Mouse (Mus musculus): ENCODE measurements around the gene Rnh1. TPM values are rescaled to one million over a fixed set of nuclear protein-coding genes. Genes with fewer than 3 reads are reported as not detected.
A peak's percentile ranks its signal among the peaks of the same experiment; 100 is the strongest.

Rnh1 gene
- polyA plus RNA-seq, 1 experiment from 2014 or later, result 93.7 TPM

DNA sequence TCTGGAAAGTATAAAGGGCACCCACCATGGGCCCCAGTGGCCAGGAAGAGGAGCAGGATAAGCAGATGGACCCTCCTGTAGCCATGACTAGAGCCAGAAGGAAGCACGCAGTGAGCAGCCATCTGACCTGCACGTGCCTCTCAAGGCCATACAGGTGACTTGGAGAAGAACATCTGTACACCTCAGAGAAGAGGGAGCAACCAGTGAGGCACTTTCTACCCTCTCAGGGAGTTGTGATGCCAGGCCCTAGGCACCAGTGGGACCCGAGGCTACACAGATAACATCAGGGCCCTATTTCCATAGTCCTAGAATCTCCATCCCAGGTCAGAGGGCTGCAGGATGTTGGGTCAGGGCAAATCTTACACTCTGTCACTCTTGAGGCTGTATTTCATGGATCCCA, 17.6 kb upstream of the Rnh1 start:
- peaks cover 13% of the 10 kb centered on the region for H3K4me1 ChIP-seq (replicated peaks; ENCODE audit: control insufficient read depth, insufficient read depth, low read length)
- H3K27ac ChIP-seq (ENCODE audit: low read depth, low read length), result no peak overlapping the region
- peaks cover 25% of the 10 kb centered on the region for H3K36me3 ChIP-seq (ENCODE audit: control insufficient read depth, insufficient read depth, low read length)
- no peak overlapping the region for H3K4me2 ChIP-seq
- no peaks in the 10 kb centered on the region for H3K27me3 ChIP-seq (replicated peaks; ENCODE audit: control insufficient read depth, insufficient read depth, low read length)
- no peak for DNase-seq (ENCODE audit: low spot score)
- no peak overlapping the region for H3K9ac ChIP-seq (ENCODE audit: low read depth, low read length)
- WGBS, result 81% methylated on average over 3 of the region's 3 CpGs
- ATAC-seq (replicated peaks; ENCODE audit: low FRiP score), result no peak
- no peaks in the 10 kb centered on the region for H3K9me3 ChIP-seq (ENCODE audit: control insufficient read depth, low read length)
- no peak overlapping the region for H3K4me3 ChIP-seq (ENCODE audit: low read depth, low read length)

DNA sequence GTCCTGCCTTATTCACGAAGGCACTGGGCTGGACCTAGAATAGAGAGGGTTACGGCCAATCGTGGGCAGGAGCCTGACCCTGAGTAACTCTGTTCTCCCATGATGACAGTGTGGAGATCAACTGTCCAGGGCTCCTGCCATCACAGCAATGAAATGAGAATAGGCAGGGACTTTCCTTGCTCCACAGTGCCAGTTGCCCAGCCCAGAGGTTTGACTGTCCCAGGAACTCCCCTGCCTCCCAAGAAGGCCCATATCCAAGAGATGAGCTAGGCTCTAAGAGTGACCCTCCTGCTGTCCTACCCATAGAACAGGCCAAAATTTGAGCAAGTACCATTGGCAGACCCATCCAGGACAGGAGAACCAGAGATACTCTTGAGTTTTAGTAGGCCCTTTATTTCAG, 16.1 kb upstream of the Rnh1 start:
- H3K9ac ChIP-seq (ENCODE audit: low read depth, low read length), result no peak overlapping the region
- DNase-seq (ENCODE audit: low spot score) (no peak), ATAC-seq (replicated peaks; ENCODE audit: low FRiP score) (no peak)
- WGBS, result 89% methylated on average over 3 of the region's 3 CpGs
- no peaks in the 10 kb centered on the region for H3K27me3 ChIP-seq (replicated peaks; ENCODE audit: control insufficient read depth, insufficient read depth, low read length)
- H3K4me3 ChIP-seq (ENCODE audit: low read depth, low read length), result no peak overlapping the region
- H3K27ac ChIP-seq (ENCODE audit: low read depth, low read length), result no peak overlapping the region
- H3K9me3 ChIP-seq (ENCODE audit: control insufficient read depth, low read length), result no peaks in the 10 kb centered on the region
- peaks cover 25% of the 10 kb centered on the region for H3K36me3 ChIP-seq (ENCODE audit: control insufficient read depth, insufficient read depth, low read length)
- no peak overlapping the region for H3K4me2 ChIP-seq
- H3K4me1 ChIP-seq (replicated peaks; ENCODE audit: control insufficient read depth, insufficient read depth, low read length), result peaks cover 9% of the 10 kb centered on the region

DNA sequence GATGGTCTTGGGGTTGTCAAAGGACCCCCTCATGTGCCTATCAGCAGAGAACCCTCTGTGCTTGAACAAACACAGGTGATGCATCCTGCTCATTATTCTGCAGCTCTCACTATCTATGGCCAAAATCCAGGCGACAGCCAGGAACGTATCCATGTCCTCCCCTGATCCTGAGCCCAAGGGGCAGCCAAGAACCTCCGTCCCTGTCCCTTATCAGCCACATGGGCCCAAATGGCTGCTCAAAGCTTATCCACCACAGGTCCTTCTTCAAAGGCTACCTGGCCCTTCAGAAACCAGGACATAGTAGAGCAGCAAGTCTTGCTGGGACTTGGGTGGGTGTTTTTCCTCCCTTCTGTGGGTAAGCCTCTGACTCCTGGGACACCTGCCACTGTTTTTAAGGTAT, 15.5 kb upstream of the Rnh1 start:
- Histone ChIP-seq H3K4me2 (no peak overlapping the region), H3K27me3 (replicated peaks; ENCODE audit: control insufficient read depth, insufficient read depth, low read length) (no peaks in the 10 kb centered on the region), H3K4me1 (replicated peaks; ENCODE audit: control insufficient read depth, insufficient read depth, low read length) (peaks cover 9% of the 10 kb centered on the region), H3K4me3 (ENCODE audit: low read depth, low read length) (no peak overlapping the region), H3K9me3 (ENCODE audit: control insufficient read depth, low read length) (no peaks in the 10 kb centered on the region), H3K36me3 (ENCODE audit: control insufficient read depth, insufficient read depth, low read length) (peaks cover 25% of the 10 kb centered on the region), H3K9ac (ENCODE audit: low read depth, low read length) (no peak overlapping the region), H3K27ac (ENCODE audit: low read depth, low read length) (no peak overlapping the region)
- 67% methylated on average over 3 of the region's 3 CpGs for WGBS
- no peak for ATAC-seq (replicated peaks; ENCODE audit: low FRiP score)
- DNase-seq (ENCODE audit: low spot score), result no peak

DNA sequence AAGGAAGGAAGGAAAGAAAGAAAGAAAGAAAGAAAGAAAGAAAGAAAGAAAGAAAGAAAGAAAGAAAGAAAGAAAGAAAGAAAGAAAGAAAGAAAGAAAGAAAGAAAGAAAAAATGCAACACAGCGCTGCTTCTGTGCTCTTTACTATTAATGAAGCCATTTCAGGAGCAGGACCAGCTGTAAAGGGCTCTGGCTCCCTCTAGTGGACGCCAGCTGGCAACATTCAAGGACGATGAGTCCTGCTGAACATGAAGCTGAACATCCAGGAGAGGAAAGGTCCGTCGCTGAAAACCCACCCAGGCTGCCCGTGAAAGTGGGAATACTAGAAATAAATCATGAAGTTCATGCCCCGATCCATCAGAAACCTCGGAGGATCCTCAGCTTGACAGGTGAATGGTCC, 3.5 kb upstream of the Rnh1 start:
- no peaks in the 10 kb centered on the region for H3K27me3 ChIP-seq (replicated peaks; ENCODE audit: control insufficient read depth, insufficient read depth, low read length)
- no peak overlapping the region for H3K4me3 ChIP-seq (ENCODE audit: low read depth, low read length)
- 2% methylated on average over 8 of the region's 8 CpGs for WGBS
- no peak overlapping the region for H3K27ac ChIP-seq (ENCODE audit: low read depth, low read length)
- H3K9me3 ChIP-seq (ENCODE audit: control insufficient read depth, low read length), result no peaks in the 10 kb centered on the region
- no peaks in the 10 kb centered on the region for H3K36me3 ChIP-seq (ENCODE audit: control insufficient read depth, insufficient read depth, low read length)
- no peak overlapping the region for H3K9ac ChIP-seq (ENCODE audit: low read depth, low read length)
- peak; percentile 80 for DNase-seq (ENCODE audit: low spot score)
- no peak for ATAC-seq (replicated peaks; ENCODE audit: low FRiP score)
- no peak overlapping the region for H3K4me2 ChIP-seq
- H3K4me1 ChIP-seq (replicated peaks; ENCODE audit: control insufficient read depth, insufficient read depth, low read length), result peaks cover 6% of the 10 kb centered on the region; the same call in 1 of the 2 replicates

- Histone ChIP-seq H3K9me3 (ENCODE audit: control insufficient read depth, low read length) (no peaks in the 10 kb centered on the region), H3K36me3 (ENCODE audit: control insufficient read depth, insufficient read depth, low read length) (no peaks in the 10 kb centered on the region), H3K27ac (ENCODE audit: low read depth, low read length) (no peak overlapping the region), H3K4me1 (replicated peaks; ENCODE audit: control insufficient read depth, insufficient read depth, low read length) (peaks cover 12% of the 10 kb centered on the region), H3K9ac (ENCODE audit: low read depth, low read length) (no peak overlapping the region), H3K27me3 (replicated peaks; ENCODE audit: control insufficient read depth, insufficient read depth, low read length) (no peaks in the 10 kb centered on the region), H3K4me3 (ENCODE audit: low read depth, low read length) (no peak overlapping the region), H3K4me2 (no peak overlapping the region)
- DNase-seq (ENCODE audit: low spot score), result no peak
- no peak for ATAC-seq (replicated peaks; ENCODE audit: low FRiP score)
- 81% methylated on average over 4 of the region's 4 CpGs for WGBS
Measured at GRCm38 (mm10) chr7:141175068-141175467, 2.4 kb upstream of the Rnh1 start.

DNA sequence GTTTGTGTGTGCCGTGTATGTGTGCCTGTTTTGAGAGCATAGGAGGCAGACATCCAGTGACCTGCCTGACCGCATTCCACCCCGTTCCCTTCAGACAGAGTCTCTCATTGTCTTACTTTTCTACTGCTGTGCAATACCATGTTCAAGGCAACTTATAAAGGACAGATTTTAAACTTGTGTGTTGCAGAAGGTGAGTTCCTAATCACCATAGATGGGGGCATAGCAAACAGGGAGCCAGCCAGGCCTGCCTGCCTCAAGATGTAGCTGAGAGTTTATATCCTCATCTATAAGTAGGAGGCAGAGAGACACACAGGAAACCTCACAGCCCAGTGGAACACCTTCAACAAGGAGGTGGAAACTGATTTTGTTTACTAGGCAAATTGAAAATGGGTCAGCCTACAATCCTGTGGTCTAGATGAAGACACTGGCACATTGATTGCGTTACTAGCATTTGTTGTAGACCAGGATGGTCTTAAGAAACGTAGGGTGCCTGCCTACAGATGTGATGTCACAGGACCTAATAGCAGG, 730 bp upstream of the Rnh1 start:
- Histone ChIP-seq H3K9me3 (ENCODE audit: control insufficient read depth, low read length) (no peaks in the 10 kb centered on the region), H3K4me1 (replicated peaks; ENCODE audit: control insufficient read depth, insufficient read depth, low read length) (peaks cover 26% of the 10 kb centered on the region), H3K9ac (ENCODE audit: low read depth, low read length) (no peak overlapping the region), H3K27ac (ENCODE audit: low read depth, low read length) (no peak overlapping the region; the same call in 1 of the 2 replicates), H3K4me3 (ENCODE audit: low read depth, low read length) (peak overlapping the region; percentile 68; the same call in 1 of the 2 replicates), H3K27me3 (replicated peaks; ENCODE audit: control insufficient read depth, insufficient read depth, low read length) (no peaks in the 10 kb centered on the region), H3K4me2 (peak overlapping the region; percentile 81), H3K36me3 (ENCODE audit: control insufficient read depth, insufficient read depth, low read length) (no peaks in the 10 kb centered on the region)
- WGBS, result 84% methylated on average over 5 of the region's 5 CpGs
- ATAC-seq (replicated peaks; ENCODE audit: low FRiP score), result no peak
- DNase-seq (ENCODE audit: low spot score), result no peak

- H3K36me3 ChIP-seq (ENCODE audit: control insufficient read depth, insufficient read depth, low read length), result 0 out of 2 replicates have a peak, but pooled peaks cover 2% of the 10 kb centered on the region
- no peak overlapping the region for H3K4me2 ChIP-seq
- no peak for DNase-seq (ENCODE audit: low spot score)
- no peaks in the 10 kb centered on the region for H3K9me3 ChIP-seq (ENCODE audit: control insufficient read depth, low read length)
- H3K4me3 ChIP-seq (ENCODE audit: low read depth, low read length), result no peak overlapping the region
- no peak overlapping the region for H3K9ac ChIP-seq (ENCODE audit: low read depth, low read length)
- H3K27ac ChIP-seq (ENCODE audit: low read depth, low read length), result no peak overlapping the region
- H3K4me1 ChIP-seq (replicated peaks; ENCODE audit: control insufficient read depth, insufficient read depth, low read length), result peaks cover 40% of the 10 kb centered on the region
- no peaks in the 10 kb centered on the region for H3K27me3 ChIP-seq (replicated peaks; ENCODE audit: control insufficient read depth, insufficient read depth, low read length)
- ATAC-seq (replicated peaks; ENCODE audit: low FRiP score), result no peak
Measured at GRCm38 (mm10) chr7:141169866-141170265, 2.8 kb downstream of the Rnh1 start.

DNA sequence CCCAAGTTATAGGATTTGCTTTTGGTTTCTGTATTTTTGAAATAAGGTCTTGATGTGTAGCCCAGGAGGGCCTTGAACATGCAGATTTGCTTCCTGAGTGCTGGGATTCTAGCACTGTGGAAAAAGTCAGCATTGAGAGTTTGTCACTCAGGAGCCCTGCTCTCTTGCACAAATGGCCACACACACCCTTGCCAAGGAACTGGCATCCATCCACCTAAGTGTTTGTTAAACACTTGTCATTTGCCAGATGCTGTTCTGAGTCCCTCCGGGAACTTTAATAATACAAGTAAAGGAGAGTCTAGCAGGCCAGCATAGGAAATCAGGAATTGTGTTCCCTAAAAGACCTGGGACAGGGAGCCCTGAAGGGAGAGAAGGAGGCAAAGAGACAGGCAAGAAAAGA, 3.4 kb downstream of the Rnh1 start:
- Histone ChIP-seq H3K9ac (ENCODE audit: low read depth, low read length) (no peak overlapping the region), H3K4me2 (peak overlapping the region; percentile 87), H3K27me3 (replicated peaks; ENCODE audit: control insufficient read depth, insufficient read depth, low read length) (no peaks in the 10 kb centered on the region), H3K27ac (ENCODE audit: low read depth, low read length) (peak overlapping the region; percentile 67), H3K9me3 (ENCODE audit: control insufficient read depth, low read length) (no peaks in the 10 kb centered on the region), H3K36me3 (ENCODE audit: control insufficient read depth, insufficient read depth, low read length) (peaks cover 5% of the 10 kb centered on the region), H3K4me3 (ENCODE audit: low read depth, low read length) (no peak overlapping the region), H3K4me1 (replicated peaks; ENCODE audit: control insufficient read depth, insufficient read depth, low read length) (peaks cover 40% of the 10 kb centered on the region)
- DNase-seq (ENCODE audit: low spot score) (no peak), ATAC-seq (replicated peaks; ENCODE audit: low FRiP score) (no peak)
- 94% methylated on average over 1 of the region's 1 CpGs for WGBS

DNA sequence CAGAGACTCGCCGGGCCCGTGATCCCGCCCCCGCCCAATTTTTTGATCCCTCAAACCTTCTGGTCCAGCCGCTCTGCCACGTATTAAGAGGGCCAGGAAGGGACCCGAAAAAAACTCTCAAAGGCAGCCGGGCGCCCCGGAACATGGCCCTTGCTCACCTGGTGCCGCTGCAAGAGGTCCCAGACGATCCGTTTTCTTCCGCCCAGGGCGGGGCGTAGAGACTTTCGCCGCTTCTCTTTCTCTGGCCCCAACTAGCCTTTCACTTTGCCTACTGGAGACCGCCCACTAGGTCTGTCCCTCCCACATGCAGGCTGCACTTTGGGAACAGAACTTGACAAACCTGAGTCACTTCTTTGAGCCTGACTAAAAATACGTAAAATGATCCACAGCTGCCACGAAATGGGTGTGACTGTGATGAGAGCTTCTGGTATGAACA, 4.1 kb downstream of the Rnh1 start:
- DNase-seq (ENCODE audit: low spot score), result peak; percentile 72
- Histone ChIP-seq H3K9me3 (ENCODE audit: control insufficient read depth, low read length) (no peaks in the 10 kb centered on the region), H3K9ac (ENCODE audit: low read depth, low read length) (peak overlapping the region; percentile 76), H3K27ac (ENCODE audit: low read depth, low read length) (peak overlapping the region; percentile 67), H3K27me3 (replicated peaks; ENCODE audit: control insufficient read depth, insufficient read depth, low read length) (no peaks in the 10 kb centered on the region), H3K4me1 (replicated peaks; ENCODE audit: control insufficient read depth, insufficient read depth, low read length) (peaks cover 40% of the 10 kb centered on the region), H3K36me3 (ENCODE audit: control insufficient read depth, insufficient read depth, low read length) (peaks cover 11% of the 10 kb centered on the region), H3K4me3 (ENCODE audit: low read depth, low read length) (peak overlapping the region; percentile 68), H3K4me2 (peak overlapping the region; percentile 87)
- WGBS, result 2% methylated on average over 22 of the region's 22 CpGs
- ATAC-seq (replicated peaks; ENCODE audit: low FRiP score), result peak; percentile 45; the same call in 1 of the 2 replicates

Measured in liver, embryonic 11.5 days (tissue).